Mouse (Mus musculus): ENCODE data around the gene Bik.

Bik gene

DNA sequence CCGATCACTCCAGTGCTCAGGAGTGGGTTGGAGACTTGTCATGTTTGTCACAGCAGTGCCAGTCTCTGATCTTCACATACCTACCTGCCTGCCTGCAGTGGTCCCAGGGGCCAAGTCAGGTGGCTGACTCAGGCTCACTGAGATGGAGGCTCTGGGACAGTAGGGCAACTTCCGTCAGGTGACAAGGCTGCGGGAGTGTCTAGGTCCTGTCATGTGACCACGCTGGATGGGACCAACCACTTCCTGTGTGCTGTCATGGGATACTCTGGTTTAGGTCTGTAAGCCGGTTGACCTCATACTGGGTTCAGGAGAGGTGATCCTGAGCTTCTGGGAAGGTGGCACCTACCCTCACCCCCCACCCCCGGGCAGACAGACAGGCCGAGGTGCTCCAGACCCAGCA is 19.4 kb downstream of the Bik start:
- no peak for DNase-seq (ENCODE audit: low read depth, low spot score)

- no peak for DNase-seq (ENCODE audit: low read depth, low spot score)
Observed at GRCm38 (mm10) chr15:83547144-83547543, 20.5 kb downstream of the Bik start.

DNA sequence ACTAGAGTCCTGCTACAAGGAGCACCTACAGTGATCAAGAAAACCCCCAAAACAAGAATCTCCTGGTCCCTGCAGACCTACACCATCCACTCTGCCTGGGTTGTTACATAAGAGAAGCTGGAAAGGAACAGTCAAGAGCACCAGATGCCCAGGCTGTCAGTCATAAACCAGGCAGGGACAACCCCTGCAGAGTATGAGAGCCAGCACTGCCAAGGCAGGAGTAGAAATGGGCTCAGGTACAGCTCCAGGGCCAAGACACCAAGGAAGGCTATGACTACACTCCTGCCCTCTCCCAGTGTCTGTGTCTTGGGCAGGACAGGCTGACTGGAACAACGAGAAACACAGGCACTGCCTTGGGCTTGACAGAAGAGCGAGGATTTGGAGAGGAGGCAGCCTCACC is 23.5 kb downstream of the Bik start:
- no peak for DNase-seq (ENCODE audit: low read depth, low spot score)

- DNase-seq (ENCODE audit: low read depth, low spot score): no peak
Observed at GRCm38 (mm10) chr15:83553831-83554230, 27.2 kb downstream of the Bik start.

GRCm38 (mm10) chr15:83555161-83555974 is 28.7 kb downstream of the Bik start:
- peak; percentile 83 for DNase-seq (ENCODE audit: low read depth, low spot score)

- DNase-seq (ENCODE audit: low read depth, low spot score): no peak
Observed at GRCm38 (mm10) chr15:83560941-83561477, 34.3 kb downstream of the Bik start.

DNA sequence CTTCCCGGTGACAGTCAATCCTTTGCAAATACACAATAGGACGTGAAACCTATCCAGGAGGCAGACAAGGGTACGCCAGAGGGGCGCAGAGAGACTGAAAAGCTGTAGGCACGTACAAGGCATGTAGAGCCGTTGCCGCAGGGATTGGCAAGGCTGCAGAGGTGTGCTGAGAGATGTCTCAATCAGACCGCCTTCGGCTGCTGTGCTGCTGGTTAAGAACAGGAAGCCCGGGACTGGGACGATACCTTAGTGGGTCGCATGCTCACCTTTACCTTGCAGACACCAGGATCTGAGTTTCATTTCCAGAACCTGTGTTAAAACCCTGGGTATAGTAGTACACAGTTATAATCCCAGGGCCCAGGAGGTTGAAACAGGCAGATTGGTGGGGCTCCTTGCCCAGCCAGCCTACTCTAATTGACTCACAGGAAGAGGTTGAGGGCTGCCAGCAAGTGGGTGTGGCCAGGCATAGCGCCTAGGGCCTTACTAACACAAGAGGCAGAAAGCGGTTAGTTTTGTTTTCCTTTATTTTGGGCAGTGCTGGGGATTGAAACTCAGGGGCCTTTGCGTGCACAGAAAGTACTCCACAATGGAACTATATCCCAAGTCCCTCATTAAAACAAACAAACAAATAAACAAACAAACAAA is 36.1 kb downstream of the Bik start:
- peak; percentile 98 for DNase-seq (ENCODE audit: low read depth, low spot score)

DNA sequence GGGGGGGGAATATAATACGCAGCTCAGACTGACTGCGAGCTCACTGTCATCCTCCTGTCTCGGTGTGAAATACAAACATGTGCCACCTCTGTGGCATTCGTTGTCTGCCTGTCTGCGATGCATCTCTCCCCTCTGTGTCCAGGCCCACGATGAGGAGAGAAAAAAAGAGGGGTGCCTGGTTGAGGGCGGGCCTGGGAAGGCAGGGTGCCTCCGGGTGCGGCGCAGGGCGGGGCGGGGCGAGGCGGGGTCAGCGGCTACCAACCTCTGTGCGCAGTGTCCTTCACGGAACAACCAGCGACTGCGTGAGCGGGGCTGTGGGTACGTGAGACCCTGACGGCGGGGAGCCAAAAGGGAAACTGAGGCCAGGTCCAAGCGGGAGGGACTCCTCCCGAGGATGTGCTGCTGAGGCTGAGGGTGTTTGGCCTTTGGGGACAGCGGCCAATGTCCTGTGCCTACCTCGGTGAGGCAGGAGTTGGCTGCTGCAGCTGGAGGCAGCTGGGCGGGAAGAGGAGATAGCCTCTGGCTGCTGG is 36.7 kb downstream of the Bik start, which contains the start of the genes Tspo and Mcat:
Gene Tspo, plus strand, starts transcription at position 266 of the 530 bp plus-strand sequence.
Gene Mcat, minus strand, starts transcription at position 461 of the 530 bp plus-strand sequence.
- DNase-seq (ENCODE audit: low read depth, low spot score): peak; percentile 60

DNA sequence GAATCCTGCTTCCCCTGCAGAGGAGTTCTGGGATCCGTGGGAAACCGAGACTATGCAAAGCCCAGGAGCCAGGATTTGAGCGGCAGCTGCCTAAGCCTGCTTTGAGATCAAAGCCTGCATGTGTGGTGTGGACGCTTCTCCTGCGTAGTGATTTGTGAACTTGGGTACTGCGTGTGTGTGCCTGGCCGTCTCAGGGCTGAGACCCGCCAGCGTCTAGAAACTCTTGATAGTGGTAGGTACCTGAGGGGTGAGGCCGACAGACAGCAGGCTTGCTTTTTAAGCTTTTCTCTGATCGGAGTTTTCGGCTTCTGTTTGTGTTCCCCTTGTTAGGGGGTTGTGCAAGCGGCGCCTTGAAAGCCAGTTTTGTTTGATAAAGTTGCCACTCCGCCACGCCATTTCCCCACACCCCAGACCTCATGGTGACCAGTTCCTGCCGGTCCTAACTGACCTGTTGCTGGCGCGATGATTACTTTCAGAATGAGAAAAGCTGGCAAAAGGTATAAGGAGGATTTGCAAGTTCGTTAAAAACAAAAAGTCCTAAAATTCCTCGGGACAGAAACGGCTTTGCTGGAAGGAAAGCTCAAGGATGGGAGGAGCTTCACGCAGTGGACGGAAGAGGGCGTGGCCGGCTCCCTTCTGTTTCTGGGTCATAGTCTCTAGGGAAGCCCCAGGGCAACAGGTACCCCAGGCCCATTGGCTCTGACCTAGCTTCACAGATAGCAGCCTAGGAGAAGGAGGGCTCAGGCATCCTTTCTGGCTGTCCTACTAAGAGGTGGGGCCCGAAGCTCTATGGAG is 37.4 kb downstream of the Bik start:
- peak; percentile 83 for DNase-seq (ENCODE audit: low read depth, low spot score)

- DNase-seq (ENCODE audit: low read depth, low spot score): peak; percentile 93
Observed at GRCm38 (mm10) chr15:83565434-83565833, 38.8 kb downstream of the Bik start.

- DNase-seq (ENCODE audit: low read depth, low spot score): peak; percentile 57
Observed at GRCm38 (mm10) chr15:83566006-83566405, 39.3 kb downstream of the Bik start.

DNA sequence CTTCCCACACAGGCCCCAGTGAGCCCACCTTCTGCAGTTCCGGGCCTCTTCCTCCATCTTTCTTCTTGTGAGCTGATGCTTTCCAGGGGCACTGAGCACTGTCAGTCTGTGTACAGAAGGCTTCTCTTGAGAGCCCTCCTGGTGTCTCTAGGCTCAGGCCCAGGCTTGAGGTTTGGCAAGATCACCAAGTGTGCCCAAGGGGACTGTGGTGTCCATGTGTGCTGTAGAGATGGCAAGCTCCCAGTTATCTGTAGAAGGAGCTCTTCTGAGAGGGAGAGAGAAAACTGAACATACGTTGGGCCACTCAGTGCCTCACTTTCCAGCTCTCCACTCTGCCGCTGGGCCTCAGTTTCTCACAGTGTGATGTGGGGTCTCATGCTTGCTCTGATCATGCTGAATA is 41.1 kb downstream of the Bik start:
- DNase-seq (ENCODE audit: low read depth, low spot score): peak; percentile 82

DNA sequence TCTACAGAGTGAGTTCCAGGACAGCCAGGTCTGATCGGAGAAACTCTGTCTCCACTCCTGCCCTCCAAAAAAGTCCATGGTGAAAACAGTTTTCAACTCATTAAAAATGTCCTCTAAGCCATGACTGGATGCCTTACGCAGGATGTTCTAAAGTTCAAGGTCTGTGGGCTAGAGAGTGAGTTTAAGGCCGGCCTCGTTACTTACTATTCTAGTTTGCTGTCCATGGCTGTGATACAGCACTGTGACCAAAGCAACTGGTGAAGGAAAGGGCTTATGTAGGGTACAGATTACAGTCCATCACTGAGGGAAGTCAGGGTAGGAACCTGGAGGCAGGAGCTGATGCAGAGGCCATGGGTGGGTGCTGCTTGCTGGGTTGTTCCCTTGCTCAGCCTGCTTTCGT is 41.9 kb downstream of the Bik start:
- DNase-seq (ENCODE audit: low read depth, low spot score): no peak

GRCm38 (mm10) chr15:83569682-83570081 is 43.0 kb downstream of the Bik start:
- no peak for DNase-seq (ENCODE audit: low read depth, low spot score)

DNA sequence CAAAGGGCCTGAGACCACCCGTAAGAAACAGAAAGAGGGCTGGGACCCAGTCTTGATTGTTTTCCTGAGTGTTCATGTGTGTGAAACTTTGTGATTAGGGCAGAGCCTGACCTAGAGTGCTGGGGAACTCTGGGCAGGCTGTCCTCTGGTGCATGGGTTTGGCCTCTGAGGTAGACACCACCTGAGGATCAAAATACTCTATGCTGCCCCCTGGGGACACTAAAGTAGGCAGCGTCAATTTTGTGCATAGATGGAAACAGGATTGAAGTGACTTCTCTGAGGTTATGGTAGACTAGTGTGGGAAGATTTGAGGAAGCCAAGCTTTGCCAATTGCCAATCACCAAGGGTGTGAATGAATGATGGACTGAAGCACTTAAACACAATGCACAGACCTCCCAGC is 44.0 kb downstream of the Bik start:
- DNase-seq (ENCODE audit: low read depth, low spot score): no peak

- peak; percentile 78 for DNase-seq (ENCODE audit: low read depth, low spot score)
Observed at GRCm38 (mm10) chr15:83571636-83572035, 45.0 kb downstream of the Bik start.

GRCm38 (mm10) chr15:83572132-83572531 is 45.5 kb downstream of the Bik start:
- DNase-seq (ENCODE audit: low read depth, low spot score): no peak

- DNase-seq (ENCODE audit: low read depth, low spot score): no peak
Observed at GRCm38 (mm10) chr15:83573606-83574005, 46.9 kb downstream of the Bik start.

DNA sequence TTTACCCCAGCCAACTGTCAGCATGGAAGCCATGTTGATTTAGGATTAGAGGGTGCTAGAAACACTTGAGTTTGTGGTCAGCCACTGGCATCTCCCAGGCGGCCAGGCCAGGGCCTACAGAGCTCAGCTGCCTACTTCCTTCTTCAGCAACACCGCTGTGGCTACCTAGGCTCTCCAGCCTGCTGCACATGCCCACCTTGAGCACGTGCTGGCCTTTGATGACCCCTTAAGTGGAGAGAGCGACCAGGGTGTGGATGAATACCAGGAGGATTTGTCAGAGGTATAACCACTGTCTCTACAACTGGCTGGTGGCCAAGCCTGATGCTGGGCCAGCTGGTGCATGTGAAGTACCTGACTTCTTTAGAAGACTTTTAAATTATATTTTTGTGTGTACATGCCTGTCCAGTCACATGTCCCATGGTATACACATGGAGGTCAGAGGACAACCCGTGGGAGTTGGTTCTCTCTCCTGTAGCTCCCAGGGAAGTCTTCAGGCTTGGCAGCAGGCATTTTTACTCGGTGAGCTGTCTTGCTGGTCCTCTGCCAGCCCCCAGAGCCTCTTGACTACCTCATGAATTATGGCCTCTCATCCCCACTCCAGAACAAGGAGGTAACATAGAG is 48.2 kb downstream of the Bik start:
- peak; percentile 98 for DNase-seq (ENCODE audit: low read depth, low spot score)

GRCm38 (mm10) chr15:83575543-83575942 is 48.9 kb downstream of the Bik start:
- DNase-seq (ENCODE audit: low read depth, low spot score): no peak

GRCm38 (mm10) chr15:83576651-83577050 is 50.0 kb downstream of the Bik start:
- no peak for DNase-seq (ENCODE audit: low read depth, low spot score)

Measured in 3T3-L1 (cell line).